Mouse (Mus musculus) bone marrow, adult 2 months (tissue): ENCODE data around the gene Insm2. TPM values are rescaled to one million over a fixed set of nuclear protein-coding genes. Genes with fewer than 3 reads are reported as not detected.
A peak's percentile ranks its signal among the peaks of the same experiment; 100 is the strongest.
"Not testable (repeated sequence)": the region's sequence is repeated elsewhere in the genome, so short reads cannot be mapped to it uniquely, and the experiment has no call there.

Source experiments
- H3K27ac ChIP-seq: fragments of 200-500 bp; 2 replicates; pipeline ENCODE4 v1.5.1; 2012; ENCODE audit warnings: low read depth, mild to moderate bottlenecking, control low read depth, inconsistent platforms, low read length; ENCODE audit not compliant: control insufficient read depth, poor library complexity, insufficient read depth
- H3K4me1 ChIP-seq: fragments of 200-500 bp; 2 replicates; pipeline ENCODE4 v1.6.1; 2011; ENCODE audit warnings: low read length; ENCODE audit not compliant: control insufficient read depth, insufficient read depth
- H3K4me3 ChIP-seq: fragments of 200-500 bp; replicated peaks from 2 replicates; pipeline ENCODE3; 2011; ENCODE audit warnings: mild to moderate bottlenecking, low read depth, low read length, control low read depth; ENCODE audit not compliant: control insufficient read depth
- CTCF ChIP-seq: fragments of 200-500 bp; IDR thresholded peaks from 2 replicates; pipeline ENCODE4 v1.5.1; 2011; ENCODE audit warnings: low read length, control low read depth; ENCODE audit not compliant: control insufficient read depth, insufficient read depth
- POLR2A ChIP-seq: fragments of 200-500 bp; IDR thresholded peaks from 2 replicates; pipeline ENCODE4 v1.6.1; 2011; ENCODE audit warnings: low read depth, mild to moderate bottlenecking, control low read depth, low read length, borderline replicate concordance; ENCODE audit not compliant: control insufficient read depth
- WGBS: fragments of 180-500 bp; shearing (Covaris S2); methylation state at CpG from one replicate; pipeline ENCODE4 v1.1.7; 2018; 5-methylcytosine and 5-hydroxymethylcytosine counted together
- polyA plus RNA-seq: library from polyadenylated mRNA; stranded (reverse); fragments of >200 nt; gene quantifications from 2 replicates; pipeline ENCODE4 v1.2.4, GENCODE M21; 2011; ENCODE audit warnings: low replicate concordance; ENCODE audit not compliant: missing spikeins, insufficient read depth, insufficient read length

The Insm2 gene
- polyA plus RNA-seq = not detected in 2 replicates

GRCm38 (mm10) chr12:55598887-55599561 is at the start of gene Insm2:
Insm2 (plus strand) TSS chr12:55599427.
- WGBS = 2% methylated on average over 77 of the region's 77 CpGs
- Histone ChIP-seq H3K4me3 (no peak within 1 kb of the TSS), H3K27ac (no peak within 1 kb of the TSS; the same call in 1 of the 2 replicates), H3K4me1 (no peaks in the 10 kb centered on the region)
- TF ChIP-seq POLR2A (no peak), CTCF (no peak)

GRCm38 (mm10) chr12:55554901-55555300 is 44.3 kb upstream of the Insm2 start:
- not testable (repeated sequence) for H3K27ac ChIP-seq, H3K4me1 ChIP-seq, H3K4me3 ChIP-seq
- 85% methylated on average over 6 of the region's 6 CpGs for WGBS

DNA sequence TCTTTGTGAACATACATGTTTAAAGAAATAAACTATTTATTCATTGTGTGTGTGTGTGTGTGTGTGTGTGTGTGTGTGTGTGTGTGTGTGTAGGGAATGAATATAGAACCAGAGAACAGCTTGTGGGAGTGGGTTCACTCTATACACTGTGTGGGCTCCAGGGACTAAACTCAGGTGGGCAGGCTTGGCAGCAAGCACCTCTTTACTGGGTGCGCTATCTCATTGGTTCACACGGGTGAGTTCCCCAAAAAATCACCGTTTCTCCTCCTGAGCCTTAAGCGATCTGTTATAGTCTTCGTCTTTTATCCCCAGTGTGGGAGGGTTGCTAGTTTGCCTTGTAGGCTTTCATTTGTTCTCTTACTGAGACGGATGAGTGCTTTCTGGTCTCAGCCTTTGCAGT is 41.4 kb upstream of the Insm2 start:
- 76% methylated on average over 6 of the region's 6 CpGs for WGBS
- no peak for TF ChIP-seq POLR2A
- TF ChIP-seq CTCF = no peak
- H3K4me1 ChIP-seq = no peaks in the 10 kb centered on the region

GRCm38 (mm10) chr12:55559184-55559855 is 39.9 kb upstream of the Insm2 start:
- Histone ChIP-seq H3K27ac (no peak overlapping the region), H3K4me3 (no peak overlapping the region), H3K4me1 (no peaks in the 10 kb centered on the region)
- TF ChIP-seq POLR2A = no peak
- no peak for TF ChIP-seq CTCF
- 83% methylated on average over 12 of the region's 12 CpGs for WGBS

More for the DNA sequence above, 41.4 kb upstream of the Insm2 start:
- no peak overlapping the region for H3K4me3 ChIP-seq
- no peak overlapping the region for H3K27ac ChIP-seq

- Histone ChIP-seq H3K27ac (no peak overlapping the region), H3K4me1 (no peaks in the 10 kb centered on the region), H3K4me3 (peak overlapping the region; percentile 61)
- TF ChIP-seq CTCF = no peak
- TF ChIP-seq POLR2A = no peak
- 9% methylated on average over 19 of the region's 19 CpGs for WGBS
Measured at GRCm38 (mm10) chr12:55560025-55560690, 39.1 kb upstream of the Insm2 start.

- 82% methylated on average over 3 of the region's 3 CpGs for WGBS
- no peaks in the 10 kb centered on the region for H3K4me1 ChIP-seq
- no peak overlapping the region for H3K4me3 ChIP-seq
- TF ChIP-seq CTCF (no peak), POLR2A (no peak)
- H3K27ac ChIP-seq = no peak overlapping the region
Measured at GRCm38 (mm10) chr12:55563742-55564141, 35.5 kb upstream of the Insm2 start.

DNA sequence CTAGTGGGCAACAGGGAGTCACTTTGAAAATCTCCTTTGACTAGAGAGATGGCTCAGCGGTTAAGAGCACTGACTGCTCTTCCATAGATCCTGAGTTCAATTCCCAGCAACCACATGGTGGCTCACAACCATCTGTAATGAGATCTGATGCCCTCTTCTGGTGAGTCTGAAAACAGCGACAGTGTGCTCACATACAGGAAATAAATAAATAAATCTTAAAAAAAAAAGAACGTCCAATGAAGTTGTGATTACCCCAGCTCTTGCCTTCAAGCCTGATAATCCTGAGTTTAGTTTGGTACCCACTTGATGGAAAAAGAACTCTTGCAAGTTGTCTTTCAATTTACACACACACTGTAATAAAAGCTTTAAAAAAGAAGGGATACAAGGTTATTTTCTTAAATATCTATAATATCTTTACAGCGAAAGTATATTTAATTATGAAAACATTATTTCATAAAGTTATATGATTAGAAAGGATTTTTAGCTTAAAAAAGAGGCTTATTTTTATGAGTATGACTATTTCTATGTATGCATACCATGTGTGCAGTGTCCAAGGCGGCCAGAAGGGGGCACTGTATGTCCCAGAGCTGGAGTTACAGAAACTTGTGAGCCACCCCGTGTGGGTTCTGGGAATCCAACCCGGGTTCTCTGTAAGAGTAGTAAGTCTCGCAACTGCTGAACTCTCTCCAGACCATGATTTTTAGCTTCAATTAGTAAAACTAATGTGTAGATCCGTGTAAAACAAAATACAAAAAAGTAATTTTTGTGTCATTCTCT is 34.9 kb upstream of the Insm2 start:
- TF ChIP-seq CTCF (no peak), POLR2A (no peak)
- 85% methylated on average over 9 of the region's 9 CpGs for WGBS
- H3K4me1 ChIP-seq = no peaks in the 10 kb centered on the region

GRCm38 (mm10) chr12:55565206-55565605 is 34.0 kb upstream of the Insm2 start, which contains the start of gene Aldoart2:
Aldoart2 (plus strand) TSS chr12:55565239.
- 92% methylated on average over 19 of the region's 19 CpGs for WGBS

More for the DNA sequence above, 34.9 kb upstream of the Insm2 start:
- H3K27ac ChIP-seq = no peak overlapping the region
- no peak overlapping the region for H3K4me3 ChIP-seq

More at GRCm38 (mm10) chr12:55565206-55565605, 34.0 kb upstream of the Insm2 start, which contains the start of gene Aldoart2:
- Histone ChIP-seq H3K27ac (no peak within 1 kb of the TSS), H3K4me3 (no peak within 1 kb of the TSS), H3K4me1 (no peaks in the 10 kb centered on the region)
- no peak for TF ChIP-seq CTCF
- no peak for TF ChIP-seq POLR2A
